Mouse (Mus musculus): ENCODE results near the gene Dis3l2. TPM values are rescaled to one million over a fixed set of nuclear protein-coding genes. Genes with fewer than 3 reads are reported as not detected.

The Dis3l2 gene
- 19.6 TPM for polyA plus RNA-seq (2014; fragmentation: Illumina TruSeq; extraction: RNeasy Lipid Tissue Mini Kit (QIAGEN cat#74804))

DNA sequence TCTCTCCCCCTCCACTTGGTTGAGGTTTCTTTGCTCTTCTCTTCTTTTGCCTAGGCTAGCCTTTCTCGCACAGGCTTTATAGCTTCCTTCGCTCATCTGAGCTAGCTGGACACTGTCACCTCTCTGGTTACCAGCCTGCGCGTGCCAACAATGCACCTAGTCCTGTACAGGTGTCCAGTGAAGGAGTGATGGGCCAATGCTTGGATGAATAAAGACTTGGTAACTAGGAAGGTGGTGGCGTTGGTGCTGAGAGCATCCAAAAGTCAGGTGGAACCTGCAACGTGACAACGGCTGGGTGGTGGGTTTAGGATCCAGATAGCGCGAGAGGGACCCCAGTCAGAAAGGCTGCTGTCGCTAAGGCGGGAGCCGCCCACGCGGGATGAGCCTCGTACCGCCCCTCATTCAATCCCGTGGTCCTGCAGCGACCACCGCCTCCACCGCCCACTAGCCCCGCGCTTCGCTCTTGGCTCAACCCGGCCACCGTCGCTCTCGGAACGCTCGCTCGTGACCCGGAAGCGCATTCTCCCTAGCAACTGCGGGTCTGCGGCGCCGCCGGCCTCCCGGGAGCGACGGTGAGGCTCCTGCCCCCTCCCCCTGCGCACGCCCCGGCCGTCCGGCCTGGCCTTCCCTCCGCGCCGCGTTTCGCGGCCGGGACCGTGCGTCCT is at the start of gene Dis3l2:
Gene Dis3l2, plus strand, starts transcription at position 509 of the 665 bp plus-strand sequence.

GRCm38 (mm10) chr1:86670279-86671038 is 33.1 kb upstream of the Dis3l2 start, which contains the start of gene Nppc:
Nppc (minus strand) TSS chr1:86670571.

GRCm38 (mm10) chr1:87089828-87090227 is 386.2 kb downstream of the Dis3l2 start, which contains the start of gene Alppl2:
Alppl2 (minus strand) TSS chr1:87089928.

Other genes starting within 250 kb of the Dis3l2 start
- gene Ptma, start 177.1 kb upstream of the Dis3l2 start, polyA plus RNA-seq (2014; fragmentation: Illumina TruSeq; extraction: RNeasy Lipid Tissue Mini Kit (QIAGEN cat#74804)), result 4,721 TPM
- 28.4 TPM for gene Pde6d, start 121.2 kb upstream of the Dis3l2 start, polyA plus RNA-seq (2014; fragmentation: Illumina TruSeq; extraction: RNeasy Lipid Tissue Mini Kit (QIAGEN cat#74804))
- 2.5 TPM for gene Cops7b, start 120.9 kb upstream of the Dis3l2 start, polyA plus RNA-seq (2014; fragmentation: Illumina TruSeq; extraction: RNeasy Lipid Tissue Mini Kit (QIAGEN cat#74804))
- gene Nppc, start 33.2 kb upstream of the Dis3l2 start, polyA plus RNA-seq (2014; fragmentation: Illumina TruSeq; extraction: RNeasy Lipid Tissue Mini Kit (QIAGEN cat#74804)), result 43.8 TPM

Measured in ovary, adult 10 weeks (tissue).